Mouse (Mus musculus): Measurements from ENCODE around the gene Plekhh2. TPM values are rescaled to one million over a fixed set of nuclear protein-coding genes. Genes with fewer than 3 reads are reported as not detected.

Plekhh2 gene
- polyA plus RNA-seq, 1 experiment from 2014 or later = 3.4 TPM

DNA sequence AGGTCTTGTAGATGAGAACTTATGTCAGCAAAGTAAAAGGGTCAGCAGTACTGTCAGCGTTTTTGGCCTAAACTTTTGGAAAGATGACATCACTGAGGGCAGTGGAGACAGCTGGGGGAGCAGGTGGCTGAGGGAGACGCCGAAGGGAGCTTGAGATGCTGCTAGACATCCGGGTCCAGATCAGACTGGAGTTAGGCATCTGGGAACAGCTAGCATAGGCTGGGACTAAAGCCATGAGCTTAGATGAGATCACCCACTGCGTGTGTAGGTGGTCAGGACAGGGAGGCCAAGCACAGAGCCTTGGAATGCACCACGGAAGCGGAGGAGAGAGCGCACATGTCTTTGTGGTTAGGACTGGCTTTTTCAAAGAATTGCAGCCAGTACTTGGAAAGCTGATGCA, 73.4 kb downstream of the Plekhh2 start:
- DNase-seq = no peak
- H3K4me2 ChIP-seq (ENCODE audit: low read length) = no peak overlapping the region
- no peak overlapping the region for H3K9ac ChIP-seq (replicated peaks; ENCODE audit: low read length)
- ATAC-seq (ENCODE audit: low FRiP score, low TSS enrichment) = no peak
- no peaks in the 10 kb centered on the region for H3K9me3 ChIP-seq (ENCODE audit: control insufficient read depth, low read length)
- no peaks in the 10 kb centered on the region for H3K4me1 ChIP-seq (ENCODE audit: control insufficient read depth, insufficient read depth, low read length)
- no peaks in the 10 kb centered on the region for H3K27me3 ChIP-seq (ENCODE audit: control insufficient read depth, insufficient read depth, low read length)
- H3K27ac ChIP-seq (replicated peaks; ENCODE audit: low read depth, low read length) = no peak overlapping the region
- 75% methylated on average over 8 of the region's 8 CpGs for WGBS
- H3K4me3 ChIP-seq (replicated peaks; ENCODE audit: low read depth, low read length) = no peak overlapping the region
- H3K36me3 ChIP-seq (ENCODE audit: control insufficient read depth, insufficient read depth, low read length) = no peaks in the 10 kb centered on the region

DNA sequence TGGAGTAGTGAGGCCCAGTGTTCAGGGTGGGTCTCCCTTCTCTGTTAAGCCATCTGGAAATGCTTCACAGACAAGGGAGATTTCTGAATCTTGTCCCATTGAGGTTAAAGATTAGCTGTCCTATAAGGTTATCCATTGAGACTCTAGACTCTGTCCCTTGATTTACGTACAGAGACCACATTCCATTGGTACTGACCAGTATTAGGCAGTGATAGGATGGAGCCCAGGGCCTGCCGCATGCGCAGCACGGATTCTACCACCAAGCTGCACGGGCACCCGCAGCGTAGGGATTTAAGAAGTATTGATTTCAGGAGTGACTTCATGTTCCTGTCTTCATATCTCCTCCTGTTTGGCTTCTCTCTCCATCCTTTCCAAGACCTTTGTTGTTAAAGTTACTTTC, 78.4 kb downstream of the Plekhh2 start:
- no peak overlapping the region for H3K4me3 ChIP-seq (replicated peaks; ENCODE audit: low read depth, low read length)
- no peaks in the 10 kb centered on the region for H3K4me1 ChIP-seq (ENCODE audit: control insufficient read depth, insufficient read depth, low read length)
- no peaks in the 10 kb centered on the region for H3K36me3 ChIP-seq (ENCODE audit: control insufficient read depth, insufficient read depth, low read length)
- no peak overlapping the region for H3K4me2 ChIP-seq (ENCODE audit: low read length)
- 97% methylated on average over 7 of the region's 7 CpGs for WGBS
- H3K9ac ChIP-seq (replicated peaks; ENCODE audit: low read length) = no peak overlapping the region
- H3K9me3 ChIP-seq (ENCODE audit: control insufficient read depth, low read length) = no peaks in the 10 kb centered on the region
- no peak overlapping the region for H3K27ac ChIP-seq (replicated peaks; ENCODE audit: low read depth, low read length)
- no peaks in the 10 kb centered on the region for H3K27me3 ChIP-seq (ENCODE audit: control insufficient read depth, insufficient read depth, low read length)
- no peak for DNase-seq
- ATAC-seq (ENCODE audit: low FRiP score, low TSS enrichment) = no peak

DNA sequence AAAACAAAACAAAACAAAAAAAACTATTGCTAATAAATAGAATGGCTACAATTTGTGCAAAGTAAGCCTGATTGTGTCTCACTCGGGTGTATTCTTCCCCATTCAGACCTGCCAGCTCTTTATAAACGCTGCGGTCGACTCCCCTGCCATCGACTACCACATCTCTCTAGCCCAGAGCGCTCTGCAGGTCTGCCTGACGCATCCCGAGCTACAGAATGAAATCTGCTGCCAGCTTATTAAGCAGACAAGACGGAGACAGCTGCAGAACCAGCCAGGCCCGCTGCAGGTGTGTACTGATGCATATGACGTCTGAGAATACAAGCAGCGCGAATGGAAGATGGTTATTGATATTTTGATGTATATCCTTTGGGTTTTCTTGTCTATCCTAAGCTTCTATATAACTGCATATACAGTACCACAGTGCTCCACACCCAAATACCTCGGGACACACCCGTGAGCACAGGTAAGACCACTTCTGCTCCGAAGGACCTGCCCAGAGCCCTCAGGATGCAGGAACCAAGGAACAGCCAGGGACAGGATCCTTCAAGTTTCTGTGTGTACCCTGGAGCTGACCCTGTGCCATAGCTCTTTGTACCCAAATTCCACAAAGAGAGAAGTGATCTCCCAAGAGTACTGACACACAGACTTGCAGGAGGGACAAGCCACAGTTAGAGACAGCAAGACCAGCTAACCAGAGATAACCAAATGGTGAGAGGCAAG, 79.9 kb downstream of the Plekhh2 start:
- DNase-seq = peak; percentile 37
- no peaks in the 10 kb centered on the region for H3K36me3 ChIP-seq (ENCODE audit: control insufficient read depth, insufficient read depth, low read length)
- H3K4me3 ChIP-seq (replicated peaks; ENCODE audit: low read depth, low read length) = no peak overlapping the region
- H3K9me3 ChIP-seq (ENCODE audit: control insufficient read depth, low read length) = no peaks in the 10 kb centered on the region
- no peak overlapping the region for H3K4me2 ChIP-seq (ENCODE audit: low read length)
- 82% methylated on average over 16 of the region's 16 CpGs for WGBS
- H3K27me3 ChIP-seq (ENCODE audit: control insufficient read depth, insufficient read depth, low read length) = no peaks in the 10 kb centered on the region
- ATAC-seq (ENCODE audit: low FRiP score, low TSS enrichment) = no peak
- H3K4me1 ChIP-seq (ENCODE audit: control insufficient read depth, insufficient read depth, low read length) = 0 out of 2 replicates have a peak, but pooled peaks cover 7% of the 10 kb centered on the region
- no peak overlapping the region for H3K9ac ChIP-seq (replicated peaks; ENCODE audit: low read length)
- no peak overlapping the region for H3K27ac ChIP-seq (replicated peaks; ENCODE audit: low read depth, low read length)

DNA sequence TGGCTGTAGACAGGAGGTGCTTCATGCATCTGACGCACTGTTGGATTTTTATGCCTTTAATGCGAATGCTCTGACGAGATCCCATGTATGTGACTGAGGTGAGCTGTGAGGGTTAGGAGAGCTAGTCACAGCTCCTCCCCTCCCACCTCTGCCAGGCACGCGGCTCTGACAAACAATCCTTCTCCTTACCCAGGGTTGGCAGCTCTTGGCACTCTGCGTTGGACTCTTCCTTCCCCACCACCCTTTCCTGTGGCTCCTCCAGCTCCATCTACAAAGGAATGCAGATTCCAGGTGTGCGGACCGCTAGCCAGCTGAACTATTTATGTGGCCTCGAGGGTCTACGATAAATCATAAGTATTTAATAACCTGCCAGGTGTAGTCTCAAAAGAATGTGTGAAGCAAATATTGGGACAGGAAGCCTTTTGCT, 84.3 kb downstream of the Plekhh2 start:
- Histone ChIP-seq H3K27ac (replicated peaks; ENCODE audit: low read depth, low read length) (peak overlapping the region; percentile 66), H3K9ac (replicated peaks; ENCODE audit: low read length) (peak overlapping the region; percentile 24; the same call in 1 of the 2 replicates), H3K9me3 (ENCODE audit: control insufficient read depth, low read length) (no peaks in the 10 kb centered on the region), H3K36me3 (ENCODE audit: control insufficient read depth, insufficient read depth, low read length) (no peaks in the 10 kb centered on the region), H3K4me2 (ENCODE audit: low read length) (peak overlapping the region; percentile 33), H3K4me1 (ENCODE audit: control insufficient read depth, insufficient read depth, low read length) (0 out of 2 replicates have a peak, but pooled peaks cover 9% of the 10 kb centered on the region), H3K4me3 (replicated peaks; ENCODE audit: low read depth, low read length) (no peak overlapping the region), H3K27me3 (ENCODE audit: control insufficient read depth, insufficient read depth, low read length) (no peaks in the 10 kb centered on the region)
- ATAC-seq (ENCODE audit: low FRiP score, low TSS enrichment) (peak; percentile 43; the same call in 1 of the 2 replicates), DNase-seq (peak; percentile 55)
- WGBS = 42% methylated on average over 10 of the region's 10 CpGs

DNA sequence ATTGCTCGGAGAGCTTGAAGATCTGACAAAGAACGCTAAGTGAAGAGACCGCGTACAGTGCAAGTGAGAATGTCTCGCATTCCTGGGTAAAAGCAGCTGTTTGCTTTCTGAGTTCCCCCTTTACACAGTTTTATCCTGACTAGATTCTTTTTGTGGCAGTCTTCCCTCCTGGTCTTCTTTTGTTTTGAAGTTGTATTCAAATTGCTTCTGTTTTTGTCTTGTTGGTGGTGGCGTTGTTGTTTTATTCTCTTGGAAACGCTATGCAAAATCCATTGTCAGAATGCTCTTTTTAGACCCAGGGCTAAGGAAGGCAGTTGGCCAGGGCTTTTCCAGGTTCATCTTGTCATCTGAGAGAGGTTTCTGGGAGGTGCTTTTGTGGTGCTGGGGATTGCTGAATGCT, 84.8 kb downstream of the Plekhh2 start:
- Histone ChIP-seq H3K27ac (replicated peaks; ENCODE audit: low read depth, low read length) (peak overlapping the region; percentile 66), H3K4me1 (ENCODE audit: control insufficient read depth, insufficient read depth, low read length) (0 out of 2 replicates have a peak, but pooled peaks cover 9% of the 10 kb centered on the region), H3K27me3 (ENCODE audit: control insufficient read depth, insufficient read depth, low read length) (no peaks in the 10 kb centered on the region), H3K9ac (replicated peaks; ENCODE audit: low read length) (peak overlapping the region; percentile 24; the same call in 1 of the 2 replicates), H3K36me3 (ENCODE audit: control insufficient read depth, insufficient read depth, low read length) (no peaks in the 10 kb centered on the region), H3K9me3 (ENCODE audit: control insufficient read depth, low read length) (no peaks in the 10 kb centered on the region), H3K4me3 (replicated peaks; ENCODE audit: low read depth, low read length) (no peak overlapping the region), H3K4me2 (ENCODE audit: low read length) (peak overlapping the region; percentile 33)
- ATAC-seq (ENCODE audit: low FRiP score, low TSS enrichment) = no peak
- 34% methylated on average over 7 of the region's 7 CpGs for WGBS
- DNase-seq = peak; percentile 40

DNA sequence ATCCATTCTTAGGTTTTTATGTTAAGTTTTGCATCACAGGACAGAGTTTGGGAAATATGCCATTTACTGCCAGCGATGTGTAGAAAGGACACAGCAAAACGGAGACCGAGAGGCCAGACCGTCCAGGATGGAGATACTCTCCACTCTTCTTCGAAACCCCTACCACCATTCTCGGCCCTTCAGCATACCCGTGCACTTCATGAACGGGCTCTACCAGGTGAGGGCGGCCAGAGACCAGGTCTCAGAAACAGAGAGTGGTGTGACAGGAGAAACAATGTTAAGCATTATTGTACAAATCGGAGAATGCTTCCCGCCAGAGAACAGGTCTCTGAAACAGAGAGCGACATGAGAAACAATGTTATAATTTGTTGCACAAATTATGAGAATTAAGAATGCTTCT, 86.2 kb downstream of the Plekhh2 start:
- DNase-seq (no peak), ATAC-seq (ENCODE audit: low FRiP score, low TSS enrichment) (no peak)
- no peak overlapping the region for H3K4me2 ChIP-seq (ENCODE audit: low read length)
- no peaks in the 10 kb centered on the region for H3K9me3 ChIP-seq (ENCODE audit: control insufficient read depth, low read length)
- H3K9ac ChIP-seq (replicated peaks; ENCODE audit: low read length) = no peak overlapping the region
- 95% methylated on average over 12 of the region's 12 CpGs for WGBS
- 0 out of 2 replicates have a peak, but pooled peaks cover 9% of the 10 kb centered on the region for H3K4me1 ChIP-seq (ENCODE audit: control insufficient read depth, insufficient read depth, low read length)
- H3K4me3 ChIP-seq (replicated peaks; ENCODE audit: low read depth, low read length) = no peak overlapping the region
- H3K27me3 ChIP-seq (ENCODE audit: control insufficient read depth, insufficient read depth, low read length) = no peaks in the 10 kb centered on the region
- no peak overlapping the region for H3K27ac ChIP-seq (replicated peaks; ENCODE audit: low read depth, low read length)
- no peaks in the 10 kb centered on the region for H3K36me3 ChIP-seq (ENCODE audit: control insufficient read depth, insufficient read depth, low read length)

DNA sequence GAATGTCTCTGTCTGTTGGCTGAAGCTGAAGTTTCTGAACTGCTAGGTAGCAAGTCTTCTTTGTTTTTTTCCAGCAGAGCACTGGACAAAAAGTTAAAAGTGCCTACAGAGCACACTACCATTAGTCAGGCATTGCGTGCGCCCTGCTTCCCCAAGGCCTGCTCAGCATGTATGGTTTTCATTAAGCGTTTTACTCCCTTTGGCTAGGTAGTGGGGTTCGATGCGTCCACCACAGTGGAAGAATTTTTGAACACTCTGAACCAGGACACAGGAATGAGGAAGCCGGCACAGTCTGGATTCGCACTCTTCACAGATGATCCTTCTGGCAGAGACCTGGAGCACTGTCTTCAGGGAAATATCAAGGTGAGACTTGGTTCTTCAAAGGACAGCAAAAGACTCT, 87.2 kb downstream of the Plekhh2 start:
- Histone ChIP-seq H3K27ac (replicated peaks; ENCODE audit: low read depth, low read length) (no peak overlapping the region), H3K9ac (replicated peaks; ENCODE audit: low read length) (no peak overlapping the region), H3K36me3 (ENCODE audit: control insufficient read depth, insufficient read depth, low read length) (no peaks in the 10 kb centered on the region), H3K27me3 (ENCODE audit: control insufficient read depth, insufficient read depth, low read length) (no peaks in the 10 kb centered on the region), H3K4me1 (ENCODE audit: control insufficient read depth, insufficient read depth, low read length) (0 out of 2 replicates have a peak, but pooled peaks cover 9% of the 10 kb centered on the region), H3K9me3 (ENCODE audit: control insufficient read depth, low read length) (no peaks in the 10 kb centered on the region), H3K4me3 (replicated peaks; ENCODE audit: low read depth, low read length) (no peak overlapping the region), H3K4me2 (ENCODE audit: low read length) (no peak overlapping the region)
- DNase-seq = no peak
- 95% methylated on average over 7 of the region's 7 CpGs for WGBS
- no peak for ATAC-seq (ENCODE audit: low FRiP score, low TSS enrichment)

DNA sequence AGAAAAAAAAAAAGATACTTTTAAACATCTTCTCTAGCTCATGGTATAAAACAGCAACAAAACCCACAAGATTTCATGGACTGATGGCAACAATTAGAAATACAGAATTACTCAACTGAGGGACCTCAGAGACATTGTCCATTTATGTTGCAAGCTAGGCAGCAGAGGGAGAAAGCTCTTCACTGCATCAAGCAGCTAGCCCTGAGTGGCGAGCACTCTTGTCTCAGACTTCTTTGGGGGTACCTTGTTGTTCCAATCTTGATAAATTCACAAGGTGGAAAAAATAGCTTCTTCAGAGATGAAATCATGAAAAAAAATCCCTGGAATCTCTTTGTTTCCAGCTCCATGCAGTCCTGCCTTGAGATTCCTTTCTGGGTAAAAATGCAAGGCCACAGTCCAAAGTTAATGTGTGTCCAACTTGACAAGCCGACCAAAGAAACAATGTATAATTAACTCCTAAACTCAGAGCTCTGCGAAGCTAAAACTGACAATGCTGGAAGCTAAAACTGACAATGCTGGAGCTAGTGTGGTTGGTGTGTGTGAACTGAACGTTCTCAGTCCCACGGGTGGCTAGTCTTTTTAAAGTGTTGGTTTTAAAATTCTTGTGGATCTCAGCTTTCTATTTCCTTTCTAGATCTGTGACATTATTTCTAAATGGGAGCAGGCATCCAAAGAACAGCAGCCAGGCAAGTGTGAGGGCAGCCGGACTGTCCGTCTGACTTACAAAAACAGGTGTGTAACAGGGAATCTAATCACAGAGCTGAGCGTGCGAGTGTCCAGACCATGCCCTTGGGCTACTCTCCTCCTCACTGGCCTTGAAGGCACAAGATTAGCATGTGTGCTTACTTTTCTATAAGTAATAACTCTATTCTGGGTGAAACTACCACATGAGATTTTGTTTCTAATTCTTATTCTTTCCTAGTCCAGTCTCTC, 88.6 kb downstream of the Plekhh2 start:
- Histone ChIP-seq H3K27ac (replicated peaks; ENCODE audit: low read depth, low read length) (no peak overlapping the region), H3K27me3 (ENCODE audit: control insufficient read depth, insufficient read depth, low read length) (no peaks in the 10 kb centered on the region), H3K9ac (replicated peaks; ENCODE audit: low read length) (no peak overlapping the region), H3K4me1 (ENCODE audit: control insufficient read depth, insufficient read depth, low read length) (0 out of 2 replicates have a peak, but pooled peaks cover 9% of the 10 kb centered on the region), H3K4me2 (ENCODE audit: low read length) (no peak overlapping the region), H3K9me3 (ENCODE audit: control insufficient read depth, low read length) (no peaks in the 10 kb centered on the region), H3K4me3 (replicated peaks; ENCODE audit: low read depth, low read length) (no peak overlapping the region), H3K36me3 (ENCODE audit: control insufficient read depth, insufficient read depth, low read length) (no peaks in the 10 kb centered on the region)
- WGBS = 82% methylated on average over 9 of the region's 9 CpGs
- ATAC-seq (ENCODE audit: low FRiP score, low TSS enrichment) (no peak), DNase-seq (no peak)
